Mouse (Mus musculus) C2C12 (cell line): ENCODE measurements around the gene Theg. TPM values are rescaled to one million over a fixed set of nuclear protein-coding genes. Genes with fewer than 3 reads are reported as not detected.

Experiments used
- H3K27me3 ChIP-seq: one replicate; pipeline ENCODE4 v1.6.1; 2011; ENCODE audit not compliant: control insufficient read depth, insufficient read depth, insufficient read length
- H3K36me3 ChIP-seq: one replicate; pipeline ENCODE4 v1.6.1; 2011; ENCODE audit not compliant: control insufficient read depth, insufficient read depth
- H3K4me3 ChIP-seq: one replicate; pipeline ENCODE4 v1.5.1; 2011; ENCODE audit warnings: mild to moderate bottlenecking, control low read depth; ENCODE audit not compliant: poor library complexity, insufficient read depth, severe bottlenecking
- H3K79me2 ChIP-seq: one replicate; pipeline ENCODE4 v1.6.1; 2011; ENCODE audit not compliant: control insufficient read depth, insufficient read depth
- H3K79me3 ChIP-seq: one replicate; pipeline ENCODE4 v1.6.1; 2011; ENCODE audit warnings: low read depth, control low read depth
- H3ac ChIP-seq: one replicate; pipeline ENCODE3; 2011; ENCODE audit warnings: low read depth; ENCODE audit not compliant: control insufficient read depth, insufficient read length
- CEBPB ChIP-seq: IDR thresholded peaks from one replicate; pipeline ENCODE4 v1.6.1; 2011; ENCODE audit warnings: low read depth, mild to moderate bottlenecking, control low read depth, moderate library complexity
- CTCF ChIP-seq: IDR thresholded peaks from one replicate; pipeline ENCODE4 v1.5.1; 2011; ENCODE audit not compliant: control insufficient read depth, insufficient read depth, insufficient read length
- FOSL1 ChIP-seq: IDR thresholded peaks from one replicate; pipeline ENCODE4 v1.8.0; 2011; ENCODE audit warnings: mild to moderate bottlenecking, low read length; ENCODE audit not compliant: poor library complexity, insufficient read depth, severe bottlenecking
- MAX ChIP-seq: IDR thresholded peaks from one replicate; pipeline ENCODE4 v1.6.1; 2011; ENCODE audit warnings: mild to moderate bottlenecking, control low read depth
- MYOD1 ChIP-seq: IDR thresholded peaks from one replicate; pipeline ENCODE4 v1.6.1; 2011; ENCODE audit warnings: low read depth; ENCODE audit not compliant: control insufficient read depth, insufficient read length
- MYOG ChIP-seq: IDR thresholded peaks from one replicate; pipeline ENCODE4 v1.6.1; 2011; ENCODE audit not compliant: control insufficient read depth, insufficient read length; ENCODE audit errors: extremely low read depth
- USF1 ChIP-seq: IDR thresholded peaks from one replicate; pipeline ENCODE4 v1.6.1; 2011; ENCODE audit warnings: low read depth, mild to moderate bottlenecking, control low read depth, moderate library complexity
- polyA plus RNA-seq: library from polyadenylated mRNA; unstranded; fragments of >200 nt; fragmentation: generic; extraction: Trizol; gene quantifications from one replicate; pipeline ENCODE4 v1.2.1, GENCODE M21; 2012; ENCODE audit warnings: missing spikeins

Gene Theg
- polyA plus RNA-seq, 1 experiment = not detected

DNA sequence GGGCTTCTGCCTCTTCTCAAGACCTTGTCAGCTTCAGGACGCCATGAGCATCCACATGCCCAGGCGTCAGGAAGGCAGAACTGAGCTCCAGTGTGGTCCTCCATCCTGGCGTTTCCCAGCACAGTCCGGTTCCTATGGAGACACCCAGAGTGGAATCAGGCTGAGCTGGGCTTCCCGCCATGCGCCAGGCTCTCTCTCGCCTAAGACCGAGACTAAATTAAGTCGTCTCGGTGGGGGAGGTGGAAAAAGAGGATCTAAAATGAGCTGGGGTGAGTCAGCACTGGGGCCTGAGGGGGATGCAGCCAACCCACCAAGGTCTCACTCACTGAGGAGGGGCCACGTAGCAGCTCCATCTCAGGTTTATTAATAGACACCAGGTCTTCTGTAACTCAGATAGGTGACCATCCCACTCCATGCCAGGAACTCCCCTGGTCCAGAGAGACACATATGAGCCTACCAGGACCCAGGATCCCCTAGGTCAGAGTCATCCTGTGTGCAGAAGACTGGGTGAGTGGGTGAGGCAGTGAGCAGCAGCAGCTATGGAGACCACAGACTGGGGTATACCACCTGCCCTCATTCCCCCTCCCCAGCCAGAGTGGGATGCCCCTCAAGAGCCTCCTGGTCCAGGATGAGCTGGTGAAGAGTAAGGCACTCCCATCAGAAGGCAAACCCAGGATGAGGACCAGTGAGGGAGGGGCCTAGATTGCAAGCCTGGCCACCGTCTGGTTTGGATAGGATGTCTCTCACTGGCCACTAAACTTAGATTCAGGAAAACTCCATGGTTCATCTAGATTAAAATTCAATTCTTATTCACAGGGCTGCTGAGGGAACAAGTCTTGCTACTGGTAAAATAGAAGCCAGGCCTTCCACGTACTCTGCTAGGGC is 10.2 kb upstream of the Theg start:
- Histone ChIP-seq H3K79me3 (no peaks in the 10 kb centered on the region), H3K4me3 (no peak overlapping the region), H3ac (no peak overlapping the region), H3K27me3 (peaks cover 55% of the 10 kb centered on the region), H3K36me3 (no peaks in the 10 kb centered on the region), H3K79me2 (no peaks in the 10 kb centered on the region)
- TF ChIP-seq MYOG (no peak), MAX (no peak), CEBPB (no peak), USF1 (no peak), FOSL1 (no peak), MYOD1 (no peak)

DNA sequence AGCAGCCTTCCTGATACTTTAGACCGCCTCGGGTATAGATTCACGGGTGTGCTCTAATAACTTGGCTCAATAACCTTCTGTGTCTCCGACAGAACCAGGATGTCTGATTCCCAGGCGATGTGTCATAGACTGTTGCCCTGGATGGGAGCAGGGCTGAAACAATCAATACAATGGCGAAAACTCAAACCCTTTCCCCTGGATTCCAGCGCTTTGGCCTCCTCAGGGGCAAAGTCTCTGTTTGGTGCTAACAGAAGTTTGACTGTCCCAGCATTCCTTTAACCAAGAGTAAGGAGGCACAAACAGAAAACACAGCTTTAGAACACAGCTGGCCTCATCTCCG is 8.4 kb upstream of the Theg start:
- TF ChIP-seq FOSL1 = no peak
- TF ChIP-seq USF1 = no peak
- TF ChIP-seq CTCF = no peak
- TF ChIP-seq MAX = no peak
- TF ChIP-seq CEBPB = no peak
- TF ChIP-seq MYOG = no peak
- TF ChIP-seq MYOD1 = no peak
- no peak overlapping the region for H3ac ChIP-seq
- no peak overlapping the region for H3K4me3 ChIP-seq
- H3K79me3 ChIP-seq = no peaks in the 10 kb centered on the region
- no peaks in the 10 kb centered on the region for H3K36me3 ChIP-seq
- peaks cover 50% of the 10 kb centered on the region for H3K27me3 ChIP-seq
- no peaks in the 10 kb centered on the region for H3K79me2 ChIP-seq

- Histone ChIP-seq H3K79me2 (no peaks in the 10 kb centered on the region), H3K36me3 (no peaks in the 10 kb centered on the region), H3K79me3 (no peaks in the 10 kb centered on the region), H3ac (no peak overlapping the region), H3K27me3 (peaks cover 46% of the 10 kb centered on the region), H3K4me3 (no peak overlapping the region)
- TF ChIP-seq CTCF (peak; percentile 90), FOSL1 (no peak), CEBPB (no peak), MYOG (no peak)
Observed at GRCm38 (mm10) chr10:79594872-79595589, 7.9 kb upstream of the Theg start.

- TF ChIP-seq USF1 (no peak), MYOD1 (no peak), CTCF (no peak), MYOG (no peak), CEBPB (no peak), FOSL1 (no peak), MAX (no peak)
- Histone ChIP-seq H3K4me3 (no peak overlapping the region), H3K36me3 (no peaks in the 10 kb centered on the region), H3ac (no peak overlapping the region), H3K79me2 (no peaks in the 10 kb centered on the region), H3K79me3 (no peaks in the 10 kb centered on the region), H3K27me3 (peaks cover 37% of the 10 kb centered on the region)
Observed at GRCm38 (mm10) chr10:79594111-79594510, 7.0 kb upstream of the Theg start.

DNA sequence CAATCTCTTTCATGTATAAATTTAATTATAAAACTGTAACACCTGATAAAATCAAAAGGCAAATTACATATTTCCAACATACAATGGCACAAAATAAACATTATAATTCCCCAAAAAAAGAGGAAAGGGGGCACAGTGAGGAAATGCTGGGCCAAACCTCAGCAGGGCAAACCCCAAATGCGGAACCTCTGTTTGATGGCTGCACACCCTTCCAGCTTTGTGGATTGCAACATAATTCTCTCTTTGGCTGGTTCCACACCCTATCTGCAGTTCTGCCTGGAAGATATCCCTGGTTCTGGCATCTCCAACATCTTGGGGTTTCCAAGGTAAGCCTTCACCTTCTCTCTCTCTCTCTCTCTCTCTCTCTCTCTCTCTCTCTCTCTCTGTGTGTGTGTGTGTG is 3.6 kb upstream of the Theg start:
- H3K79me2 ChIP-seq = no peaks in the 10 kb centered on the region
- H3ac ChIP-seq = no peak overlapping the region
- TF ChIP-seq MYOD1 = no peak
- no peak for TF ChIP-seq USF1
- TF ChIP-seq MAX = no peak
- no peak for TF ChIP-seq FOSL1
- no peak for TF ChIP-seq MYOG
- no peak for TF ChIP-seq CTCF
- TF ChIP-seq CEBPB = no peak
- H3K4me3 ChIP-seq = no peak overlapping the region
- peaks cover 19% of the 10 kb centered on the region for H3K27me3 ChIP-seq
- H3K36me3 ChIP-seq = no peaks in the 10 kb centered on the region
- no peaks in the 10 kb centered on the region for H3K79me3 ChIP-seq
